Mouse (Mus musculus): ENCODE measurements at regions not wholly inside any gene's neighbourhood (a gene's known extent, or its start where the extent isn't known, plus 50 kb on each side); places are given as distances from the start of the nearest gene placed in this dataset.
"Not testable (repeated sequence)": the region's sequence is repeated elsewhere in the genome, so short reads cannot be mapped to it uniquely, and the experiment has no call there.

- DNase-seq = no peak
Measured at GRCm38 (mm10) chr1:12025791-12026190, 611.9 kb downstream of the A830018L16Rik start.

GRCm38 (mm10) chr1:12027442-12027841, 613.5 kb downstream of the A830018L16Rik start:
- DNase-seq = no peak

GRCm38 (mm10) chr1:12028074-12028473, 614.2 kb downstream of the A830018L16Rik start:
- no peak for DNase-seq

GRCm38 (mm10) chr1:12051931-12052482, 638.1 kb downstream of the A830018L16Rik start:
- DNase-seq = no peak

GRCm38 (mm10) chr1:12055865-12056560, 642.1 kb downstream of the A830018L16Rik start:
- no peak for DNase-seq

- DNase-seq = no peak
Measured at GRCm38 (mm10) chr1:12065016-12065513, 651.2 kb downstream of the A830018L16Rik start.

- no peak for DNase-seq
Measured at GRCm38 (mm10) chr1:12092564-12093504, 678.9 kb downstream of the A830018L16Rik start.

- DNase-seq = no peak
Measured at GRCm38 (mm10) chr1:12115041-12115828, 701.3 kb downstream of the A830018L16Rik start.

- DNase-seq = no peak
Measured at GRCm38 (mm10) chr1:12117083-12117482, 703.2 kb downstream of the A830018L16Rik start.

GRCm38 (mm10) chr1:12120926-12121325, 707.0 kb downstream of the A830018L16Rik start:
- no peak for DNase-seq

- not testable (repeated sequence) for DNase-seq
Measured at GRCm38 (mm10) chr1:12126611-12127010, 712.7 kb downstream of the A830018L16Rik start.

GRCm38 (mm10) chr1:12170503-12170902, 756.6 kb downstream of the A830018L16Rik start:
- DNase-seq = no peak

GRCm38 (mm10) chr1:12189646-12190233, 775.8 kb downstream of the A830018L16Rik start:
- no peak for DNase-seq

- no peak for DNase-seq
Measured at GRCm38 (mm10) chr1:12192588-12192987, 778.7 kb downstream of the A830018L16Rik start.

GRCm38 (mm10) chr1:12231089-12231488, 817.2 kb downstream of the A830018L16Rik start:
- no peak for DNase-seq

GRCm38 (mm10) chr1:12242090-12242489, 828.2 kb downstream of the A830018L16Rik start:
- DNase-seq = no peak

- no peak for DNase-seq
Measured at GRCm38 (mm10) chr1:12282493-12282892, 868.6 kb downstream of the A830018L16Rik start.

GRCm38 (mm10) chr1:12285551-12285950, 871.6 kb downstream of the A830018L16Rik start:
- DNase-seq = no peak

GRCm38 (mm10) chr1:12286026-12286425, 872.1 kb downstream of the A830018L16Rik start:
- DNase-seq = peak; percentile 11

GRCm38 (mm10) chr1:12288521-12288920, 874.6 kb downstream of the A830018L16Rik start:
- no peak for DNase-seq

- DNase-seq = no peak
Measured at GRCm38 (mm10) chr1:12291787-12292186, 877.9 kb downstream of the A830018L16Rik start.

- DNase-seq = no peak
Measured at GRCm38 (mm10) chr1:12318029-12318428, 904.1 kb downstream of the A830018L16Rik start.

All from heart, postnatal 4 days (tissue).